Mouse (Mus musculus) lung, adult 2 months (tissue): ENCODE data around the gene Cyb561. TPM values are rescaled to one million over a fixed set of nuclear protein-coding genes. Genes with fewer than 3 reads are reported as not detected.

Experiments used
- DNase-seq: peaks from one replicate; pipeline ENCODE4 v3.0.0; 2022
- H3K4me1 ChIP-seq: fragments of 200-500 bp; 2 replicates; pipeline ENCODE4 v1.6.1; 2011; ENCODE audit warnings: low read length; ENCODE audit not compliant: control insufficient read depth, insufficient read depth
- H3K4me3 ChIP-seq: fragments of 200-500 bp; replicated peaks from 2 replicates; pipeline ENCODE3; 2011; ENCODE audit warnings: low read depth, mild to moderate bottlenecking, control low read depth, low read length; ENCODE audit errors: extremely low read depth
- CTCF ChIP-seq: fragments of 200-500 bp; IDR thresholded peaks from 2 replicates; pipeline ENCODE4 v1.5.1; 2011; ENCODE audit warnings: mild to moderate bottlenecking, low read length, control low read depth; ENCODE audit not compliant: insufficient read depth
- POLR2A ChIP-seq: fragments of 200-500 bp; IDR thresholded peaks from 2 replicates; pipeline ENCODE4 v1.6.1; 2011; ENCODE audit warnings: low read depth, mild to moderate bottlenecking, control low read depth, low read length, borderline replicate concordance; ENCODE audit errors: extremely low read depth
- WGBS: fragments of 180-500 bp; shearing (Covaris S2); methylation state at CpG from one replicate; pipeline ENCODE4 v1.1.7; 2018; 5-methylcytosine and 5-hydroxymethylcytosine counted together
- polyA plus RNA-seq: library from polyadenylated mRNA; depleted of rRNA; stranded (reverse); fragments of >200 nt; gene quantifications from 2 replicates; pipeline ENCODE4 v1.2.3, GENCODE M21; 2012

Cyb561 gene
- polyA plus RNA-seq, 1 experiment: 102 TPM

DNA sequence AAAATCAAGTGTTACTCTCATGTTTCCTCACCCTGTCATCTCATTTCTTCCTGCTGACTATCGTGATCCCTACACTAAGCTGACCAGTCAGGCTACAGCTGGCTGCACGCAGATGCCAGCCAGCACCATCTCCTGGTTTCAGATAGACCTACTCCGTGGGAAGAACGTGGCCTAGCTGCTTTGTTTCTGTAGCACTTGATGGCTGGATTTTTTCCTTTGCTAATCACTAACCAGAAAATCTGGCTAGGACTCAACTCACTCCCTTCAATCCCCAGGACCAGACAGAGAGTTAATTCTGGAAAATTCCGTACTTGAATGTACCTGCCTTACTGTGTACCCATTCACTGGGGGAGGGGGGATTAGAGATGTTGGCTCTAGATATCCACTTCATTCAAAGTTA lies 25.0 kb downstream of the Cyb561 start:
- 63% methylated on average over 5 of the region's 5 CpGs for WGBS
- DNase-seq: no peak
- no peak for TF ChIP-seq POLR2A
- no peak for TF ChIP-seq CTCF
- Histone ChIP-seq H3K4me3 (no peak overlapping the region), H3K4me1 (peaks cover 3% of the 10 kb centered on the region)

DNA sequence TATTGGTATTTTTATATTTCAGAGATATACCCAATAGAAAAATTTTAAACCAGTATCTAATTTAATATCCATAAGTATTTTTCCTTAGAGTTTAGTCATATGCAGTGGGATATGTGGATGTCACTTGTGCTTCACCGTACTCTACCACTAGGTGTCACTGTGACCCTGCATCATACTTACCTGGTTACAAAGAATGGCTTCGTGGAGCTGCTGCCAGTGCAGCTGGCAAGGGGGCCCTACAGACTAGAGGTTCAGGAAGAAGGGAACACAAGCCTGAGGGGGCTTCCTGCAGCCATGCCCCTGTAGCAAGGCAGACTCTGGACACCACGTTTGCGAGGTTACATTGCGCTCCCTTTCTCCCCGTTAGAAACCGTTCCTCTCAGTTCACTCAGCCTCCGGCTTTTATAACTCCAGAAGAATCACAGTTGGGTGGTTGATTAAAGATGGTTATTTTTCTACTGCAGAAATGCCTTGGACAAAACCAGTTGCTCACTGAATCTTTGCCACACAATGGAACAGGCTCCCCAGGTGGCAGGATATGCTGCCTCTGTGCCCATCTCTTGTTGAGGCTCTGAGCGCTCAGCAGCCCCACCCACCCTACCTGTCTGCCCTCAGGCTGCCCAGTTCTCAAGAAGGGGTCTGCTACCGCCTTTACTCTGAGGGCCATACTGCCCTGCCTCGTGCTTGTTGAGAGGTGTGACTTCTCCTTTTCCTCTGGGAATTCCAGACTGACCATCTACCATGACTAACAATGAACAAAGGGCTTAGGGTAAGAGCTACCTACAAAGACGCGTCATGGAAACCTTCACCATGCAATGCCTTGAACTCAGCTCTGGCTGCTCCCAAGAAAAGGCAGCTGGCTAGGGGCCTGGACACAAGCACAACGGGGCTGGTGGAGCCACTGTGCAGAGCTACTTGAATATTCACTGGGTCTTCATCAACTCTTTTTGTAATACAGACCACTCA lies 25.8 kb downstream of the Cyb561 start:
- TF ChIP-seq POLR2A (no peak), CTCF (peak; percentile 57)
- peak; percentile 71 for DNase-seq
- H3K4me3 ChIP-seq: no peak overlapping the region
- H3K4me1 ChIP-seq: peaks cover 3% of the 10 kb centered on the region
- WGBS: 58% methylated on average over 14 of the region's 14 CpGs

DNA sequence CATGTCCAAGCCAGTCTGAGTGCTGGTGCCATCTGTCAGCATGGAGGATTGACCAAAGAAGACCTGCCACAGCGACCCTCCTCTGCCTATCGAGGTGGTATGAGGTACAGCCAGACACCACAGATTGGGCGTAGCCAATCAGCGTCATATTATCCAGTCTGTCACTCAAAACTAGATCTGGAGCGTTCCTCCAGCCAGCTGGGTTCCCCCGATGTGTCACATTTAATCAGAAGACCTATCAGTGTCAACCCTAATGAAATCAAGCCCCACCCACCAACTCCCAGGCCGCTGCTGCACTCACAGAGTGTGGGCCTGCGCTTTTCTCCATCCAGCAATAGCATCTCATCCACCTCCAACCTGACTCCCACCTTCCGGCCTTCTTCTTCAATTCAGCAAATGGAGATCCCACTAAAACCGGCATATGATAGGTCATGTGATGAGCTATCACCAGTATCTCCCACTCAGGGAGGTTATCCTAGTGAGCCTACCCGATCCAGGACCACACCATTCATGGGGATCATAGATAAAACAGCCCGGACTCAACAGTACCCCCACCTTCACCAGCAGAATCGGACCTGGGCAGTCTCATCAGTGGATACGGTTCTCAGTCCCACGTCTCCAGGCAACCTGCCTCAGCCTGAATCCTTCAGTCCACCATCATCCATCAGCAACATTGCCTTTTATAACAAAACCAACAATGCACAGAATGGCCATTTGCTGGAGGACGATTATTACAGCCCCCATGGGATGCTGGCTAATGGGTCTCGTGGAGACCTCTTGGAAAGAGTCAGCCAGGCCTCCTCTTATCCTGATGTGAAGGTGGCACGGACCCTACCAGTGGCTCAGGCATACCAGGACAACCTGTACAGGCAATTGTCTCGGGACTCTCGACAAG lies 30.1 kb downstream of the Cyb561 start:
- 92% methylated on average over 20 of the region's 20 CpGs for WGBS
- no peak overlapping the region for H3K4me3 ChIP-seq
- TF ChIP-seq CTCF: no peak
- no peak for TF ChIP-seq POLR2A
- peaks cover 3% of the 10 kb centered on the region for H3K4me1 ChIP-seq
- DNase-seq: no peak

GRCm38 (mm10) chr11:105921275-105921674 lies 31.9 kb downstream of the Cyb561 start:
- H3K4me3 ChIP-seq: no peak overlapping the region
- no peak for DNase-seq
- H3K4me1 ChIP-seq: no peaks in the 10 kb centered on the region
- WGBS: 88% methylated on average over 5 of the region's 5 CpGs
- TF ChIP-seq POLR2A (no peak), CTCF (no peak)

DNA sequence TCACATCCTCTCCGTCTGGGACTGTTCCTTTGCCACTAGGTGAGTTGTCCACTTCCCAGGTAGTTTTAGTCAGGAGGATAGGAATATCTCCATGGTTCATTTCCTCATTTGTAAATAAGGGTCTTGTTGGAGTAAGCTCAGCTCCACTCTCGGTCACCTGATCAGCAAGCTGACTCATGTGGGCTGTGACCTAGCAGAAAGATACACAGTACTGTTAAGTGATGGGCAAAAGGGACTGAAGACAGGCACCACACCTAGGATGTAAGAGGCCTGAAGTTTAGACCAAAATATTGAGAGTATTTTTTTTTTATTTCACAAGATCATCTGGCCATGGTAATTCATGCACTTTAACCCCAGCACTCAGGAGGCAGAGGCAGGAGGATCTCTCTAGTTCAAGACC lies 32.3 kb downstream of the Cyb561 start:
- WGBS: 89% methylated on average over 2 of the region's 2 CpGs
- TF ChIP-seq POLR2A (no peak), CTCF (no peak)
- Histone ChIP-seq H3K4me1 (no peaks in the 10 kb centered on the region), H3K4me3 (no peak overlapping the region)
- DNase-seq: no peak

DNA sequence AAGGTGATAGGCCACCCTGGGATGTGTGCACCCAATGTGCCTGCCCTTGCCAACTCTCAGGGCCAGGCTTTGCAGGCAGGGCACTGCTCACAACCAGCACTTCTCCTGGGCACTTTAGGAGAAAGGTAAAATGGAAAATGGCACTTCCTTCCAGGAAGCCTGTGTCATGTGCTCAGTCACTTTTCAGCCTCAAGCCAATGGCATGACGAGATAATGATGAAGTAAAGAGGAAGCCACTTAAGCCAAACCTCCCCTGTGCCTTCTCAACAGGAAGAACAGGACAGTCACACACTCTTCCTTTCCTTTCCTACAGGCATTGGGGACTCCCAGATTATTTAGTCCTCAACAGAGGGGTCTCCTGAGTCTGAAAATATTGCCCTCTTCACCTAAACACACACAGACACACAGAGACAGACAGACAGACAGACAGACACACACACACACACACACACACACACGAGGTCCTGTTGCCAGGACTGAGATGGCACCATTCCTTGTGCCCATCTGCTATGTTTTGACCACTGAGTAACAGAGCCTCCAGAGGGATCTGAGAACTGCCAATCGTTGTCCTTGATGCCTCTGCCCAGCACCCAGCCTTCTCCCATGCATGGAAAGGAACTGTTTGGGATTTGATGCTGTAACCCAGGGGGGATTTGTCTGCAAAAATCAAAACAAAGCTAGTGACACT lies 32.9 kb downstream of the Cyb561 start:
- WGBS: 74% methylated on average over 3 of the region's 3 CpGs
- Histone ChIP-seq H3K4me3 (no peak overlapping the region), H3K4me1 (no peaks in the 10 kb centered on the region)
- DNase-seq: no peak
- no peak for TF ChIP-seq CTCF

- Histone ChIP-seq H3K4me3 (no peak overlapping the region), H3K4me1 (no peaks in the 10 kb centered on the region)
- WGBS: 82% methylated on average over 5 of the region's 5 CpGs
- TF ChIP-seq POLR2A (no peak), CTCF (no peak)
- no peak for DNase-seq
These were observed 39.6 kb downstream of the Cyb561 start for GRCm38 (mm10) chr11:105913580-105913979.

GRCm38 (mm10) chr11:105911592-105912375 lies 41.4 kb downstream of the Cyb561 start:
- H3K4me3 ChIP-seq: no peak overlapping the region
- DNase-seq: peak; percentile 51
- H3K4me1 ChIP-seq: no peaks in the 10 kb centered on the region
- TF ChIP-seq CTCF (peak; percentile 40; the same call in 1 of the 2 replicates), POLR2A (no peak)
- 23% methylated on average over 4 of the region's 4 CpGs for WGBS

- DNase-seq: no peak
- Histone ChIP-seq H3K4me1 (no peaks in the 10 kb centered on the region), H3K4me3 (no peak overlapping the region)
- TF ChIP-seq POLR2A (no peak), CTCF (no peak)
These were observed 42.0 kb downstream of the Cyb561 start for GRCm38 (mm10) chr11:105911149-105911548.
